Mouse (Mus musculus) liver, embryonic 14.5 days (tissue): ENCODE results near the gene Rpusd4.

Experiments used
- CTCF ChIP-seq: IDR thresholded peaks from 2 replicates; pipeline ENCODE4 v1.5.1; 2016; ENCODE audit warnings: antibody characterized with exemption, low read depth, control low read depth
- EP300 ChIP-seq: IDR thresholded peaks from 2 replicates; pipeline ENCODE4 v1.6.1; 2016; ENCODE audit warnings: antibody characterized with exemption, low read depth

DNA sequence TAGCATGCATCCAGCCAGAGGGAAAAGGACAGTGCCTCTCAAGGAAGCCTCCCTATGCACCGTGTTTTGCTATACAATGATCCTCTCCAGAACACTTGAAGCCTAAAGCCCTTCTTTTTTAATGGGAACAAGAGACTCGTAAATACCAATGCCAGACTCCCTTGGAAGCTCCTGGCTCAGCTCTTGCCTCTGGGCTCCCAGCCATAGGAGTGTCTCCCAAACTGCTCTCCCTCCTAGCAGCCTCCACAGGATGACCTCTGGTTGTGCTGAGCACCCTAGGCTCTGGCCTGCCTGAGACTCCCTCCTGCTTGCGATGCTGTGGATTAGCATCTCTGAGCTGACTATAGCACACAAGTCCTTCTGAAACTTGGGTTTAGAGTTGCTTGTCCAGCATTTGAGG lies 44.9 kb downstream of the Rpusd4 start:
- TF ChIP-seq CTCF (no peak), EP300 (no peak)
